9 mouse cellular contexts compared by ENCODE assay signal in the genomic region with DNA sequence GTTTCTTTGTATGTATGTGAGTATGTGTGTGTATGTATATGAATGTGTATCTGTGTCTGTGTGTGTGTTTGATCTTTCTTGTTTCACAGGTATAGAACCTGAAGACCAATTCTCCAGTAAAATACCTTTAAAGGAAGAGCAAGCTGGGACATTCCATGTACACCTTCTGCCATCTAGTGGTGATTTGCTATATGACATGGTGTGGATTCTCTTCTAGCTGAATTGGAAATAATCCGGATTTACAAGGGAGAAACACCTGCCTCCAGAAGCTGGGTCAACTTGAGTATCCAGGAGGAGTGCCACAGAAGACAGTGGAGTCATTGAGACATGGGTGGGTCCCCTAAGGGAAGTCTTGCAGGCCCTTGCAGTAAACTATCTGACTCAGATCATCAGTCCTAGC. TPM values are rescaled to one million over a fixed set of nuclear protein-coding genes. Genes with fewer than 3 reads are reported as not detected.
DNase-seq lines count a peak whose midpoint lies in the region; ATAC-seq lines count a peak whose summit lies in the region.
"Had no signal": no experiment of that assay in that cellular context is flagged by ENCODE, and none has a peak within 500 bp of the region (broad histone marks: within the 10 kb centered on the region; RNA-seq: fewer than 3 reads in every experiment).

No protein-coding gene starts in this region.

- H3K9me3 ChIP-seq in hindbrain, embryonic 15.5 days = no peaks in the 10 kb centered on the region
- no peaks in the 10 kb centered on the region for H3K9me3 ChIP-seq in hindbrain, embryonic 10.5 days

- no peak overlapping the region for H3K9ac ChIP-seq in hindbrain, embryonic 15.5 days

- DNase-seq in hindbrain, embryonic 10.5 days (ENCODE audit: low spot score) = no peak
- DNase-seq in 3T3-L1 (ENCODE audit: low read depth, low spot score) = peak; percentile 83
- peak; percentile 44 to 50 for DNase-seq in CD8-positive naive resting alpha-beta T cell, adult 2 months (ENCODE audit: low read depth in 2 of 2, low spot score in 2 of 2)
- peak; percentile 80 for DNase-seq in cerebellum, adult 9-10 months
- peak; percentile 42 for DNase-seq in kidney, postnatal 10 days
- DNase-seq in natural killer cell, adult 2 months (ENCODE audit: low spot score in 2 of 2) = peak; percentile 22 to 30
- DNase-seq in frontal cortex, postnatal 25 days (ENCODE audit: low spot score in 2 of 2) = no peak

- H3K4me1 ChIP-seq in hindbrain, embryonic 15.5 days (replicated peaks) = no peaks in the 10 kb centered on the region
- H3K4me1 ChIP-seq in hindbrain, embryonic 10.5 days (replicated peaks) = peaks cover 12% of the 10 kb centered on the region

- 0% methylated on average over 1 of the region's 1 CpGs for WGBS in hindbrain, embryonic 15.5 days
- 3% methylated on average over 1 of the region's 1 CpGs for WGBS in hindbrain, embryonic 10.5 days

- no peak overlapping the region for H3K4me3 ChIP-seq in hindbrain, embryonic 15.5 days
- no peak overlapping the region for H3K4me3 ChIP-seq in hindbrain, embryonic 10.5 days
- H3K4me3 ChIP-seq: megakaryocyte, embryonic 14.5 days had no signal

- no peak overlapping the region for H3K27ac ChIP-seq in hindbrain, embryonic 15.5 days (replicated peaks)
- no peak overlapping the region for H3K27ac ChIP-seq in hindbrain, embryonic 10.5 days

- H3K36me3 ChIP-seq in hindbrain, embryonic 15.5 days = no peaks in the 10 kb centered on the region
- no peaks in the 10 kb centered on the region for H3K36me3 ChIP-seq in hindbrain, embryonic 10.5 days

- peaks cover 3% of the 10 kb centered on the region; the same call in 1 of the 2 replicates for H3K27me3 ChIP-seq in hindbrain, embryonic 15.5 days
- peaks cover 3% of the 10 kb centered on the region; the same call in 1 of the 2 replicates for H3K27me3 ChIP-seq in hindbrain, embryonic 10.5 days (ENCODE audit: insufficient read depth, poor library complexity, severe bottlenecking)

- ATAC-seq in hindbrain, embryonic 15.5 days (ENCODE audit: low FRiP score, low read depth) = 0 out of 2 replicates have a peak, but pooled peaks have one; percentile 30

- H3K4me2 ChIP-seq in hindbrain, embryonic 15.5 days = no peak overlapping the region

RNA-seq across cellular contexts. Expression of gene Lactbl1, which starts 1.1 kb away (rescaled TPM):
- polyA plus RNA-seq in hindbrain, embryonic 15.5 days (2015; fragmentation: Nextera tagmentation; extraction: Ambion mirVana) = 0.06 and 0.17 TPM in 2 replicates
- polyA plus RNA-seq in hindbrain, embryonic 10.5 days (2016; fragmentation: Nextera tagmentation; extraction: Ambion mirVana) = 0.05 TPM in 1 of 2 replicates, not detected in the other

RNA-seq across cellular contexts. Expression of gene Tex46, which starts 11.1 kb away (rescaled TPM):
- polyA plus RNA-seq in hindbrain, embryonic 15.5 days (2015; fragmentation: Nextera tagmentation; extraction: Ambion mirVana) = not detected in 2 replicates
- not detected in 2 replicates for polyA plus RNA-seq in hindbrain, embryonic 10.5 days (2016; fragmentation: Nextera tagmentation; extraction: Ambion mirVana)

RNA-seq across cellular contexts. Expression of gene Kdm1a, which starts 18.8 kb away (rescaled TPM):
- 59.5 and 64.7 TPM in 2 replicates for polyA plus RNA-seq in hindbrain, embryonic 15.5 days (2015; fragmentation: Nextera tagmentation; extraction: Ambion mirVana)
- 54.6 and 61.0 TPM in 2 replicates for polyA plus RNA-seq in hindbrain, embryonic 10.5 days (2016; fragmentation: Nextera tagmentation; extraction: Ambion mirVana)

Comparison
In these comparisons a context has a peak if more than half of its experiments do, and no peak if none do; other contexts are left out.
1. DNase-seq: peak in 3T3-L1 (single experiment), CD8-positive naive resting alpha-beta T cell, adult 2 months (2 of 2), cerebellum, adult 9-10 months (single experiment), kidney, postnatal 10 days (single experiment) and natural killer cell, adult 2 months (2 of 2); none in hindbrain, embryonic 10.5 days (single experiment) and frontal cortex, postnatal 25 days (0 of 2).